Mouse (Mus musculus): ENCODE results near the gene Acadsb.

DNA sequence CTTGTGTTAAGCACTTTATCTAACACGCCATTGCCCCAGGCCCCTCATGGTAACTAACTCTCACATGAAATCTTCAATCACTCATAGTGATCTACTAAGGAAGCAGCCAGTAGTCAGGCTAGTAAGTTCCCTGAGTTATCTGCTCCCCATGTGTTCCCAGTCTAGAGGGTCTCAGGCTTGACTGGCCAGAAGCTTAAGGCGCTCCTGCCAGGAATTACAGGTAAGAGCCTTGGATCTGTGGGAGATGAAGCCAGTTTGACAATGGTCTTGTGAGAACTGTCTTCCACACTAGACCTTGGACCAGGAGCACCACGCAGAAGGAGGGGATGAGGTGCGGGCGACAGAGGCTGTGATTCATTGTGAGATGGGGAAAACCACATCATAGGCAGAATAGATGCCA lies 68.0 kb downstream of the Acadsb start:
- TF ChIP-seq POLR2A (IDR thresholded peaks at IDR 0.05; ENCODE audit: control insufficient read depth, low read depth, low read length) (no peak), CTCF (IDR thresholded peaks at IDR 0.05; ENCODE audit: control insufficient read depth, insufficient read depth, insufficient replicate concordance, low read depth, low read length) (no peak)
